Mouse (Mus musculus) mouse trophoblast stem cell (cell line): Measurements from ENCODE around the gene Nms.

Experiments
- in situ Hi-C, 2 experiments: fragments of 300-500 bp; cut with MseI, MboI; formaldehyde crosslinking; loops; 2 replicates in 1 of 2; 3 replicates in 1 of 2; pipeline ENCODE4 v1.15.1; 2025

Nms gene

DNA sequence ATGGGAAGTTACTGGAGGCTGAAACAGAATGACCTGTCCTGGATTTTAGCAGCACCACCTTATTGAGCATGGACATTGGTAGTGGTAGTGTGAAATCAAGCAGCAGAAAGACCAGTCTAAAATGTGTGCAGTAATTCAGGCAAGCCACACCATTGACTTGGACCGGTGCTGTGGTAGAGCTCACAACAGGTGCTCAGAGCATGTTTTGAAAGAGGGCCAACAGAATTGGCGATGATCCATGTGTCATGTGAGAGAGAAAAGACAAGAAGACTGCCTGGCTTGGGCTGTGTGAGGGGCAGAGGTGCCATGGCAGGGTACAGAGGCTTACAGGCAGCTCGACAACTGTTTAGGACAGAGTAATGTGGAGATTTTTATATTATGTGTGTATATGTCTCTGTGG lies 53.4 kb downstream of the Nms start:
- in situ Hi-C loops: no loop called here
